Mouse (Mus musculus): ENCODE results near the gene Olfr12. TPM values are rescaled to one million over a fixed set of nuclear protein-coding genes. Genes with fewer than 3 reads are reported as not detected.

Olfr12 gene
- total RNA-seq, 2 experiments from 2014 or later: not detected

- DNase-seq: peak; percentile 94
Measured at GRCm38 (mm10) chr1:92641514-92642272, 24.1 kb downstream of the Olfr12 start, which contains the start of gene Cops9. Gene Cops9 (minus strand): TSS chr1:92641985.

GRCm38 (mm10) chr1:92643691-92644090 lies 26.1 kb downstream of the Olfr12 start:
- no peak for DNase-seq

- no peak for DNase-seq
Measured at GRCm38 (mm10) chr1:92644916-92645315, 27.3 kb downstream of the Olfr12 start.

- no peak for DNase-seq
Measured at GRCm38 (mm10) chr1:92646111-92646510, 28.5 kb downstream of the Olfr12 start.

GRCm38 (mm10) chr1:92646601-92647000 lies 29.0 kb downstream of the Olfr12 start:
- DNase-seq: no peak

- DNase-seq: no peak
Measured at GRCm38 (mm10) chr1:92647026-92647425, 29.4 kb downstream of the Olfr12 start.

GRCm38 (mm10) chr1:92647752-92648151 lies 30.2 kb downstream of the Olfr12 start:
- peak; percentile 85 for DNase-seq

GRCm38 (mm10) chr1:92648197-92648596 lies 30.6 kb downstream of the Olfr12 start:
- no peak for DNase-seq

- peak; percentile 86 for DNase-seq
Measured at GRCm38 (mm10) chr1:92648673-92649072, 31.1 kb downstream of the Olfr12 start, which contains the start of gene Otos. Gene Otos (minus strand): TSS chr1:92648841.

- no peak for DNase-seq
Measured at GRCm38 (mm10) chr1:92651467-92651866, 33.9 kb downstream of the Olfr12 start.

GRCm38 (mm10) chr1:92653179-92653578 lies 35.6 kb downstream of the Olfr12 start:
- no peak for DNase-seq

GRCm38 (mm10) chr1:92654676-92655075 lies 37.1 kb downstream of the Olfr12 start:
- no peak for DNase-seq

- no peak for DNase-seq
Measured at GRCm38 (mm10) chr1:92657025-92657820, 39.6 kb downstream of the Olfr12 start.

GRCm38 (mm10) chr1:92659392-92659791 lies 41.8 kb downstream of the Olfr12 start:
- no peak for DNase-seq

- peak; percentile 43 for DNase-seq
Measured at GRCm38 (mm10) chr1:92667106-92667505, 49.5 kb downstream of the Olfr12 start.

GRCm38 (mm10) chr1:92669430-92669829 lies 51.8 kb downstream of the Olfr12 start:
- no peak for DNase-seq

GRCm38 (mm10) chr1:92671326-92671725 lies 53.7 kb downstream of the Olfr12 start:
- no peak for DNase-seq

Other genes starting within 250 kb of the Olfr12 start
- gene Ndufa10, start 143.9 kb upstream of the Olfr12 start, total RNA-seq (2021): 100 to 1,000 TPM; 653 to 741 TPM
- not detected for gene Olfr1416, start 132.7 kb upstream of the Olfr12 start, total RNA-seq (2021)
- not detected for gene Olfr1415, start 121.7 kb upstream of the Olfr12 start, total RNA-seq (2021)
- gene Olfr1414, start 99.1 kb upstream of the Olfr12 start, total RNA-seq (2021): under 1 TPM in 1 of 2 experiments, not detected in 1; 0.09 TPM
- not detected for gene Olfr1413, start 46.5 kb upstream of the Olfr12 start, total RNA-seq (2021)
- gene Olfr1412, start 32.0 kb upstream of the Olfr12 start, total RNA-seq (2021): not detected
- gene Olfr1411, start 23.4 kb upstream of the Olfr12 start, total RNA-seq (2021): not detected
- gene Olfr1410, start 12.0 kb upstream of the Olfr12 start, total RNA-seq (2021): not detected
- 100 to 1,000 TPM; 259 to 260 TPM for gene Cops9, start 24.2 kb downstream of the Olfr12 start, total RNA-seq (2021)
- gene Otos, start 31.1 kb downstream of the Olfr12 start, total RNA-seq (2021): not detected
- gene Gpc1, start 213.9 kb downstream of the Olfr12 start, total RNA-seq (2021): 10 to 100 TPM; 39.7 to 51.8 TPM